In the genomic region with DNA sequence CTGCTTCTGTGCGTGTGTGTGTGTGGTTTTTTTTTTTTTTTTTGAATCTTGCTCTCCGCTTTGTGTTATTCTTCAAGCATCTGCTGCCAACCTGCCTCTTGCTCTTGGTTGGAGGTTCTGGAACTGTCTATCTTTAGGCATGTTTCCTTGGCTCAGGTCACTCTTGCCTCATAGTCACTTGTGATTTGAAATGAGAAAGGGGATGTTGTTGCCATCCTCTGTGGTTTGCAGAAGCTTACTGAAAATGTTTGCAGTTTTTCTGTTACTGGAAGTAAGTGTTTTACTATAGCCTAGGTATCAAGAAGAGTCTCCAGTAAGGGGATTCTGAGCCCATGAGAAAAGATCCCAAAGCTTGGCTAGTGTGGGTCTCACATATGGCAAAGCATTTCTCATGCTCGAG, we compare ENCODE assay signal across 27 mouse cellular contexts. TPM values are rescaled to one million over a fixed set of nuclear protein-coding genes. Genes with fewer than 3 reads are reported as not detected.
DNase-seq lines count a peak whose midpoint lies in the region; ATAC-seq and TF ChIP-seq lines count a peak whose summit lies in the region.
"Had no signal": no experiment of that assay in that cellular context is flagged by ENCODE, and none has a peak within 500 bp of the region (broad histone marks: within the 10 kb centered on the region; RNA-seq: fewer than 3 reads in every experiment).

No protein-coding gene starts in this region.

- no peak for ATAC-seq in liver, embryonic 15.5 days (ENCODE audit: insufficient read depth)
- peak; percentile 47 for ATAC-seq in common myeloid progenitor, adult 5-6 weeks (replicated peaks; ENCODE audit: low read depth, poor library complexity, severe bottlenecking)
- ATAC-seq: hindbrain, embryonic 16.5 days; midbrain, embryonic 13.5 days had no signal

- no peak overlapping the region for H3K4me2 ChIP-seq in liver, embryonic 15.5 days
- H3K4me2 ChIP-seq: embryonic facial prominence, embryonic 15.5 days; heart, embryonic 12.5 days; midbrain, embryonic 13.5 days; neural tube, embryonic 13.5 days had no signal

- H3K4me3 ChIP-seq in liver, embryonic 15.5 days (replicated peaks) = no peak overlapping the region
- no peak overlapping the region for H3K4me3 ChIP-seq in macrophage (ENCODE audit: inconsistent target)
- no peak overlapping the region for H3K4me3 ChIP-seq in cerebellum, adult 2 months (replicated peaks; ENCODE audit: insufficient read depth, low read depth, low read length)
- H3K4me3 ChIP-seq: embryonic facial prominence, embryonic 15.5 days; forebrain, embryonic 10.5 days; heart, embryonic 12.5 days; midbrain, embryonic 13.5 days; neural tube, embryonic 13.5 days had no signal

- DNase-seq in liver = no peak
- peak; percentile 16 for DNase-seq in CD4-positive helper T cell, adult 2 months (ENCODE audit: low read depth, low spot score)
- no peak for DNase-seq in right cerebral cortex, adult 2 months (ENCODE audit: low spot score in 2 of 2)
- DNase-seq in right cerebral cortex, postnatal 25 days = no peak
- DNase-seq in cerebellum, adult 2 months = no peak
- DNase-seq: cerebellum, adult 9-11 months; embryo, embryonic 11 days; heart, postnatal 14 days; kidney, adult 11 months; left cerebral cortex, postnatal 4 days; right cerebral cortex, postnatal 4 days; thymus, postnatal 25 days had no signal

- no peaks in the 10 kb centered on the region for H3K9me3 ChIP-seq in liver, embryonic 15.5 days (replicated peaks)
- H3K9me3 ChIP-seq: embryonic facial prominence, embryonic 15.5 days; forebrain, embryonic 10.5 days; heart, embryonic 12.5 days; midbrain, embryonic 13.5 days; neural tube, embryonic 13.5 days had no signal

- H3K27me3 ChIP-seq in liver, embryonic 15.5 days = no peaks in the 10 kb centered on the region
- no peaks in the 10 kb centered on the region for H3K27me3 ChIP-seq in cerebellum, adult 2 months (ENCODE audit: control insufficient read depth, insufficient read depth, low read length)
- H3K27me3 ChIP-seq: embryonic facial prominence, embryonic 15.5 days; heart, embryonic 12.5 days; midbrain, embryonic 13.5 days; neural tube, embryonic 13.5 days had no signal

- H3K79me2 ChIP-seq in macrophage (ENCODE audit: inconsistent target) = no peaks in the 10 kb centered on the region

- TF ChIP-seq CTCF in cerebellum, adult 2 months (IDR thresholded peaks at IDR 0.05; ENCODE audit: borderline replicate concordance, insufficient read depth, low read depth, low read length) = no peak

- peaks cover 9% of the 10 kb centered on the region; the same call in 1 of the 2 replicates for H3K4me1 ChIP-seq in liver, embryonic 15.5 days (replicated peaks)
- H3K4me1 ChIP-seq in cerebellum, adult 2 months (ENCODE audit: control insufficient read depth, insufficient read depth, low read length) = no peaks in the 10 kb centered on the region
- H3K4me1 ChIP-seq: embryonic facial prominence, embryonic 15.5 days; forebrain, embryonic 10.5 days; midbrain, embryonic 13.5 days; neural tube, embryonic 13.5 days had no signal

- H3K36me3 ChIP-seq in liver, embryonic 15.5 days (replicated peaks) = no peaks in the 10 kb centered on the region
- H3K36me3 ChIP-seq in macrophage (ENCODE audit: inconsistent target) = no peaks in the 10 kb centered on the region
- H3K36me3 ChIP-seq: embryonic facial prominence, embryonic 15.5 days; forebrain, embryonic 10.5 days; heart, embryonic 12.5 days; midbrain, embryonic 13.5 days; neural tube, embryonic 13.5 days had no signal

- TF ChIP-seq POLR2A in cerebellum, adult 2 months (IDR thresholded peaks at IDR 0.05; ENCODE audit: borderline replicate concordance, insufficient read depth, low read length) = no peak

- H3K9ac ChIP-seq in liver, embryonic 15.5 days = no peak overlapping the region
- H3K9ac ChIP-seq: embryonic facial prominence, embryonic 15.5 days; heart, embryonic 12.5 days; midbrain, embryonic 13.5 days; neural tube, embryonic 13.5 days had no signal

- peak overlapping the region; percentile 45; the same call in 1 of the 2 replicates for H3K27ac ChIP-seq in liver, embryonic 15.5 days (replicated peaks)
- H3K27ac ChIP-seq in macrophage = peak overlapping the region; percentile 92
- no peak overlapping the region for H3K27ac ChIP-seq in cerebellum, adult 2 months (ENCODE audit: insufficient read depth, low read length)
- H3K27ac ChIP-seq: embryonic facial prominence, embryonic 15.5 days; forebrain, embryonic 10.5 days; kidney, postnatal 0 days; midbrain, embryonic 13.5 days; neural tube, embryonic 13.5 days had no signal

- 56% methylated on average over 3 of the region's 3 CpGs for WGBS in liver, embryonic 15.5 days (ENCODE audit: insufficient replicate concordance)
- 21% methylated on average over 2 of the region's 3 CpGs for WGBS in macrophage (ENCODE audit: missing documents)
- 37% methylated on average over 3 of the region's 3 CpGs for WGBS in cerebellum, adult 2 months

RNA-seq across cellular contexts. Expression of a gene that starts 26.5 kb away (rescaled TPM):
- 3.2 and 3.3 TPM in 2 replicates for polyA plus RNA-seq in liver, embryonic 15.5 days (2015; fragmentation: Nextera tagmentation; extraction: Ambion mirVana)
- total RNA-seq in common myeloid progenitor, adult 5-6 weeks (2017) = 0.59 and 0.87 TPM in 2 replicates
- 100 to 1,000 TPM in 1 of 26 experiments, 10 to 100 TPM in 15, 1 to 10 TPM in 10; 3.2 to 114 (median 15.1) TPM for total RNA-seq in macrophage (2018; cell fraction: chromatin; rRNA removed)
- 100 to 1,000 TPM in 2 of 26 experiments, 10 to 100 TPM in 24; 12.2 to 163 (median 31.0) TPM for total RNA-seq in macrophage (2018; cell fraction: cytosol; rRNA removed)
- 100 to 1,000 TPM in 5 of 26 experiments, 10 to 100 TPM in 21; 15.0 to 152 (median 47.8) TPM for total RNA-seq in macrophage (2018; cell fraction: nucleus; rRNA removed)
- 22.8 to 148 TPM (median 64.7 TPM) in 3 replicates for polyA plus RNA-seq in macrophage (2018)
- 0.13 and 0.16 TPM in 2 replicates for polyA plus RNA-seq in cerebellum, adult 2 months (2012; rRNA removed)
- total RNA-seq: left cerebral cortex, adult 18-20 months had no signal

RNA-seq across cellular contexts. Expression of a gene that starts 36.2 kb away (rescaled TPM):
- not detected in 2 replicates for polyA plus RNA-seq in liver, embryonic 15.5 days (2015; fragmentation: Nextera tagmentation; extraction: Ambion mirVana)
- not detected in 2 replicates for total RNA-seq in common myeloid progenitor, adult 5-6 weeks (2017)
- total RNA-seq in macrophage (2018; cell fraction: chromatin; rRNA removed) = 1 to 10 TPM in 20 of 26 experiments, under 1 TPM in 2, not detected in 4; 0.77 to 3.9 (median 1.5) TPM
- total RNA-seq in macrophage (2018; cell fraction: cytosol; rRNA removed) = 1 to 10 TPM in 4 of 26 experiments, under 1 TPM in 22; 0.24 to 1.5 (median 0.67) TPM
- 1 to 10 TPM in 23 of 26 experiments, under 1 TPM in 3; 0.79 to 4.5 (median 2.0) TPM for total RNA-seq in macrophage (2018; cell fraction: nucleus; rRNA removed)
- 0.27 to 1.4 TPM (median 1.0 TPM) in 3 replicates for polyA plus RNA-seq in macrophage (2018)
- 0.10 TPM in 1 of 2 replicates, not detected in the other for polyA plus RNA-seq in cerebellum, adult 2 months (2012; rRNA removed)
- total RNA-seq: adrenal gland, adult 18-20 months; adrenal gland, postnatal 4 days; gastrocnemius, adult 18-20 months; heart, postnatal 14 days; left cerebral cortex, adult 18-20 months; left cerebral cortex, postnatal 4 days; liver, adult 2 months had no signal
- polyA plus RNA-seq: embryonic facial prominence, embryonic 15.5 days; forebrain, embryonic 10.5 days; heart, embryonic 12.5 days; hindbrain, embryonic 16.5 days; kidney, postnatal 0 days; midbrain, embryonic 13.5 days; neural tube, embryonic 13.5 days had no signal
